Mouse (Mus musculus): ENCODE data around the gene Tcf21.

The Tcf21 gene

DNA sequence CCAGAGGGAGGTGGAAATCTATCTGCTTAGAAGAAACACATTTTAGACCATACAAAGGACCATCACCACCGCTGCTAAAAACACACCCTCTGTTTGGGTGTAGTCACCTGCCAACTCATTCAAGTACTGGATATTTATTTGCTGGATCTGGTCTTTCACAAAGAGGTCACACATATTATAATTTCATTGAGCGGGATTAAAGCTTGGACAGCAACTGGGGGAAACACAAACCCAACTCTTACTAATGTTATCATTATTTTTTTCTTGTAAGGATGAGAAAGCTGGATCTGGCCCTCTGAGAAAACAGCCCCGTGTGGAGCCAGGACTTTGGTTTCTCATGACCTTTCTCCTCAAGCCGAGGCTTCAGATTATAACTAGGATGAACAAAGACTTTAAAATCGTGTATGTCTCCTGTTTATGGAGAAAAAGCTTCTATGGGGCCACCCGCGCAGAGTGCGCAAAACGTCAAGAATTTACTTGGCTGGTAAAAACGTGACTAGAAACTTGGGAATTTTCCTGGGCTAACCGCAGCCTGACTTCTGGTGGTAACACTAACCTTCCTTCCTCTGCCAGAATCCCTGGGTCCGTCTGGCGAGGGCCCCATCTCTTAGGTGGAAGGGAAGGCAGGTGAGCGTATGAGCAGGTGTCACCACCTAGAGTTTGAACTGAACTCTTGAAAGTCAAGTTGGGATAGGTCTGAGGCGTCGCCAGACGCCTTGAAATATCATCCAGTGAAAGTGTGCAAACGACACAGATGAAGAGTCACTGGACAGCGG, 4.3 kb downstream of the Tcf21 start:
- no peak for DNase-seq (ENCODE audit: low spot score in 2 of 2)

DNA sequence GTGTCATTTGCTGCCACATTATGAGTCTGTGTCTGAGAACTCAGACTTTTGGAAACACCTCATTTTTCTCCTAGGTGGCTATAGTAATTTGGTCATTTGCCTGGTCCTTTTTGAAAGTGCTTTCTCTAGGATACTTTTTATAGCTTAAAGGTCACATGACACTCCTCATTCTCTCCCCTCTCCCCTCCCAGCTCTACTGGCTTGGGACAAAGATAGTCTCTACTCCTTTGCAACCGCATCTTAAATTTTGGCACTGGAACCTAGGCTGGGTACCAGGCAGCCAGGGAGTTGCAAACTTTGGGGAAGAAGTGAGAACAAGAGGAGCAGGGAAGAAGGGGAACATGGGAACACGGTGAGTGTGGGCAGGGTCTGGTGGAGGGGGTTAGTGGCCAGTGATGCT, 5.2 kb downstream of the Tcf21 start:
- no peak for DNase-seq (ENCODE audit: low spot score in 2 of 2)

DNA sequence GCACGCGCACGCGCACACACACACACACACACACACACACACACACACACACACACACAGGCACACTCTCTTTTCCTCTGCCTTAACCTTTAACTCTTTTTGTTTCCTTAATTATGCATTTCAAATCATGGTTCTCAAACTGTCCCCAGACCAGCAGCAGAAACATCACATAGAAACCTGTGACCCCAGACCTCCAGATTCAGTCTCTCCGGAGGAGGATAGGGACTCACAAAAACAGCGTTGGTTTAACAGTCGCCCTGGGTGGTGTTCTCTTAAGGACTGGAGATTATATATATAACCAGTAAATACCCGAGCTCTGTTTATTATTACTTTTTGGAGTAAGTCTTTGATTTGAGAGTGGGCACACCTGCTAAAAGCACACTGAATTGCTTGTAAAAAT, 5.7 kb downstream of the Tcf21 start:
- no peak for DNase-seq (ENCODE audit: low spot score in 2 of 2)

DNA sequence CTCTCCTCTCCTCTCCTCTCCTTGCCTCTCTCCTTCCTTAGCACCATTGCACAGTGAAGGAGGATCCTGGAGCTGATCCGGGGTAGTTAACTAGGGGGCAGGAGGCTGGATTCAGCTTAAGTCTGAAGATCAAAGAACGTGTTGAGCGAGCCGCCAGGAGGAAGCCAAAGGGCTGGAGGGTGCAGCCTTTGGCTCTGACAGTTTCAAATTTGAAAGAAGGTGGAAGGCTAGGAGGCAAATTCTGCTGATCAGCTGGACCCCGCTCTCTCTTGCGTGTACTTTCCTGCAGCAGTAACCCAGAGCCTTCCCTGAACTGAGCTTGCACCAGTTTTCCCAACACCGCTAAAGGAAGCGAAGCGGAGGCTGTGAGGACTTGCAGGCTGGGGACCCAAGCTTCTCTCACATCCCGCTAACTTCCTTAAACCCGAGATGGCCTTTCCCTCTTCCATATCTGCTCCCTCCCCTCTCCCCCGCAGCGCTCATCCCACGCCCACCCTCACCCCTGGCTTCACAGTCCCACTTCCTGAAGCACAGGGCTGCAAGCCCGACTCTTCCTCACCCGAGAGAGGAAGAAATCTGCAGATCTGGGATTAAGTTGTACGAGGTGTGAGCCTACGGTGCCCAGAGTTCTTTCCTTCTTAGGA, 6.5 kb downstream of the Tcf21 start:
- no peak for DNase-seq (ENCODE audit: low spot score in 2 of 2)

DNA sequence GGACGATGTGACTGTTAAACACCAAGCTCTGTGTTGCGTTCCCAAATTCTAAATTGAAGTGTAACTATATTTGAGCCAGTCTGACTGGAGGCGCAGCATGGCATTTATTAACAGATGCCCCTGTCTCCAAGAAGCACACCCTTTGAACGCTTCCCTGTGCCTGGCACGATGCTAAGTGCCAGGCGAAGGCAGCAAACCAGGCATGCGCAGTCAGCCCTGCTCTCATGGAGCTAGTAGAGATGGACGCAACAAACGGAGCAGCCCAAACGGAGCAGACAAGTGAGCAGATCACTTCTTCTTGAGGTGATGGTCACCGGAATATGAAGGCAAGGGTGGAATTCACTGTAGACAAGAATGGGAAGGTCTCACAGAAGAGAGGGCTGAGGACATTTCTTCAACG, 8.1 kb downstream of the Tcf21 start:
- no peak for DNase-seq (ENCODE audit: low spot score in 2 of 2)

DNA sequence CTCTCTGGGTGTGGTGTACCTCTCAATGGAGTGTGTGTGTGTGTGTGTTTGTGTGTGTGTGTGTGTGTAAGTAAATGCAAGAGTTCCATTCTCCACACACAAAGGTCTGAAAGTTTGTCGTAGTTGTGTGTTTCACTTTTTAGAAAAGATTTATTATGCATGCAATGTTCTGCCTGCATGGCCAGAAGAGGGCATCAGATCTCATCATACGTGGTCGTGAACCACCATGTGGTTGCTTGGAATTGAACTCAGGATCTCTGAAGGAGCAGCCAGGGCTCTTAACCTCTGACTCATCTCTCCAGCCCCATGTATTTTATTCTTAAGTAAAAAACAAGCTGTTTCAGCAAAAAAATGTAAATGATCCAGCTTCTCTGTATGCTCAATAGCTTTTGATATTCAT, 37.3 kb downstream of the Tcf21 start:
- DNase-seq (ENCODE audit: low spot score in 2 of 2): no peak

DNA sequence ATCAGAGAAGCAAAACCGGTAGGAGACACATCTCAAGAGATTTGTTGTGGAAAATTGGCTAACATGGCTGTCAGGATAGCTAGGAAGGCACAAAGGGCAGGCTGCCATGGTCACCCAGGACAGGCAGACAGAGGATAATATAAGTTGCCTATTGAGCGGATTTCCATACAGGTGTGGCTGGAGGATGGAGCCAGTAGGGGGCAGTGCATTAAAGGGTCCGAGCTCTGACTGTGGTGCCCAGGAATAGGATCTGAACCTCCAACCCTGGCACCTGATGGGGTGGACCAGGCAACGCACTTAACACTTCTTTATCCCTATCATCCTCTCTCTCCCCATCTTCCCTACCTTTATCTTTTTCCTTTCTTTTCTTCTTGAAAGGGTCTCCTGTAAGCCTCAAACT, 38.5 kb downstream of the Tcf21 start:
- DNase-seq (ENCODE audit: low spot score in 2 of 2): no peak

DNA sequence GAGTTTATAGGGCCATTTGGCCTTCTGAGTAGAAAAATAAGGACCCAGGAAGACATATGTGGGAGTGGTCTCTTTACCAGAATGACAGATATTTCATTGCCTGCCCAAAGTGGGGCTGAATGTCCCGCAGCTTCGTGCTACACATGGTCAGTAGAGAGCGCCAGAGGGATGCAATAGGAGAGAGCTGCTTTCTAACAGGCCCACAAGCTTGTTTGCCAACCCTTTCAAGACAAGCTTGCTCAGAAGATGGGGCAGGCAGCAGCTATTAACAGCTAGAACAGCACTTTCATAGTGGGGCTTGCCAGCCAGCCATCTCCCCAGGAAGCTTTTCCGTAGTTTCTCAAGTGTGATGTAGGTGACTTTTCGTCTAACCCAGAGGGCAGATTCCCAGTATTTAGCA, 42.0 kb downstream of the Tcf21 start:
- no peak for DNase-seq (ENCODE audit: low spot score in 2 of 2)

DNA sequence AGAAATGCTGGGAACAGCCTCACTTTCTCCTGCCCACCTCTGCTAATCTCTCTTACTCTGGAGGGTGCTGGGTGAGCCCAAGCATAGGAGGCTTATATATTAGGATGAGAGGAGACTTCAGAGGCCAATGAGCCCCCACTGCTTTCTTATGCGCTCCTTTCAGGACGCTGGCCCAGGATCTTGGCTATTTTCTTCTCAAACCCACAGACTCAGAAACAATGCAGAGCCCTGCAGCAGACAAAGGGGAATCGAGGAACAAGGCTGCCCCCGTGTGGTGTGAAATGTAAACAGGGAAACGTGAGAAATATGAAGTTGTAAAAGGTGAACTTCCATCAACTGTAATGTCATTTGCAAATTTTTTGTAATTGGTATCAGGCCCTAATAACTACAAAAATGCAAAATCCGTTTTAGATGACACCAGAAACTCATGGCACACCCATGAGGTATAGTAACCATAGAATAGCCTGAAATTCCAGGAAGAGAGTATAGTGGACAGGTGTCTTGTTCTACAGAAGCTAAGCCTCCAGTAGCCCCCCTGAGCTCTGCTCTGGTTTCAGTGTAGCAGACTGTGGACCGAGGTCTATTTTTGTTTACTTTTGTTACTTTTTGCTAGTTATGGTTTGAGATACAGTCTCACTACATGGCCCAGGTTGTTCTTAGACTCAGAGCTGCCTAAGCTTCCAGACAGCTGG, 43.8 kb downstream of the Tcf21 start:
- no peak for DNase-seq (ENCODE audit: low spot score in 2 of 2)

DNA sequence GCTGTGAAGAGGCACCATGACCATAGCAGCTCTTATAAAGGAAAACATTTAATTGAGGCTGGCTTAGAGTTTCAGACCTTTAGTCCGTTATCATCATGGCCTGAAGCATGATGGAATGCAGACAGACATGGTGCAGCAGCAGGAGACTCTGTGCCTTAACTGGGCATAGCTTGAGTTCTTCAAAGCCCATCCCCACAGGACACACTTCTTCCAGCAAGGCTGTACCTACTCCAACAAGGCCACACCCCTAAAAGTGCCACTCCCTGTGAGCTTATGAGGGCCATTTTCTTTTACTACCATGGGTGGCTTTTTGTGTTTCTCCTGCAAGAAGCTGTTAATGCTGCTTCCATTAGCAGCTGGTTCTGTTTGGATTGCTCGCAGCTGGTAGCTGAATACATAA, 44.5 kb downstream of the Tcf21 start:
- no peak for DNase-seq (ENCODE audit: low spot score in 2 of 2)

DNA sequence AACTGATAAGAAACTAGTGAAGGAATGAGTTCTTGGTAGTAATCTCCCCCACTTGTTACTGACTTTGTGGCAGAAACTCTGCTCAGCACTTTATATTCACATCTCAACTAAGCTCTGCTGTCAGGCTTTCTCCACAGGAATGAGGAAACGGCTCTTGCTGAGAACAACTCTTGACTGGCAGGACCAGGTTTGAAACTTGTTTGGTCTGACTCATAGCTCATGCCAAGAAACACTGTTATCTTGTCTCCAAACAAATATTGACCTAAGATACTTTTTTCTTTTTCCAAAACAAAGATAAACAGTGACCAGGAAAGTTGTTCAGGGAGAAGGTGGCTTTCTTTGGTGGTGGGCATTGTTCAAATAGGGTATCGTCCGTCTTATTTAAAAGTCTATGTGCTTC, 45.3 kb downstream of the Tcf21 start:
- no peak for DNase-seq (ENCODE audit: low spot score in 2 of 2)
